Mouse (Mus musculus) kidney, embryonic 15.5 days (tissue): ENCODE measurements around the gene Bcas2. TPM values are rescaled to one million over a fixed set of nuclear protein-coding genes. Genes with fewer than 3 reads are reported as not detected.

Experiments
- ATAC-seq: fragments of 200-750 bp; cut with Nextera tagmentation; replicated peaks from 2 replicates; pipeline ENCODE4 v1.8.0; 2017; ENCODE audit warnings: moderate TSS enrichment; ENCODE audit not compliant: low FRiP score
- H3K27ac ChIP-seq: fragments of 300-500 bp; sonication (generic); 2 replicates; pipeline ENCODE4 v1.5.1; 2015; ENCODE audit warnings: mild to moderate bottlenecking, inconsistent platforms
- H3K27me3 ChIP-seq: fragments of 300-500 bp; sonication (generic); 2 replicates; pipeline ENCODE4 v1.6.1; 2015; ENCODE audit warnings: inconsistent platforms
- H3K36me3 ChIP-seq: fragments of 300-500 bp; sonication (generic); 2 replicates; pipeline ENCODE4 v1.6.1; 2015; ENCODE audit warnings: inconsistent platforms
- H3K4me1 ChIP-seq: fragments of 300-500 bp; sonication (generic); 2 replicates; pipeline ENCODE4 v1.6.1; 2015; ENCODE audit warnings: inconsistent platforms
- H3K4me2 ChIP-seq: fragments of 300-500 bp; sonication (generic); 2 replicates; pipeline ENCODE4 v1.6.1; 2015; ENCODE audit warnings: moderate library complexity, mild to moderate bottlenecking, inconsistent platforms
- H3K4me3 ChIP-seq: fragments of 300-500 bp; sonication (generic); replicated peaks from 2 replicates; pipeline ENCODE4 v1.5.1; 2015; ENCODE audit warnings: mild to moderate bottlenecking, inconsistent platforms
- H3K9ac ChIP-seq: fragments of 300-500 bp; sonication (generic); 2 replicates; pipeline ENCODE4 v1.6.1; 2015; ENCODE audit warnings: mild to moderate bottlenecking, inconsistent platforms
- H3K9me3 ChIP-seq: fragments of 300-500 bp; sonication (generic); replicated peaks from 2 replicates; pipeline ENCODE4 v1.6.1; 2016; ENCODE audit warnings: inconsistent platforms
- WGBS: fragments of 180-500 bp; shearing (Covaris S2); methylation state at CpG from one replicate; pipeline ENCODE4 v1.1.7; 2015; ENCODE audit warnings: mixed read lengths; 5-methylcytosine and 5-hydroxymethylcytosine counted together
- polyA plus RNA-seq: library from polyadenylated mRNA; unstranded; fragments of >200 nt; fragmentation: Nextera tagmentation; extraction: Ambion mirVana; gene quantifications from 2 replicates; pipeline ENCODE4 v1.2.1, GENCODE M21; 2015

Gene Bcas2
- 189 and 197 TPM in 2 replicates for polyA plus RNA-seq

GRCm38 (mm10) chr3:103171505-103172267 lies at the start of gene Bcas2:
TSS of gene Bcas2 (plus strand) at chr3:103171655.
- peaks cover 33% of the 10 kb centered on the region for H3K36me3 ChIP-seq
- H3K4me1 ChIP-seq, result peaks cover 12% of the 10 kb centered on the region
- peak within 1 kb of the TSS; percentile 83 for H3K4me3 ChIP-seq
- under 1% methylated on average over 56 of the region's 56 CpGs for WGBS
- no peaks in the 10 kb centered on the region for H3K9me3 ChIP-seq
- peak within 1 kb of the TSS; percentile 80 for H3K27ac ChIP-seq
- ATAC-seq, result peak; percentile 96
- peak within 1 kb of the TSS; percentile 73 for H3K9ac ChIP-seq
- H3K4me2 ChIP-seq, result peak within 1 kb of the TSS; percentile 71
- H3K27me3 ChIP-seq, result no peaks in the 10 kb centered on the region

- WGBS, result 76% methylated on average over 3 of the region's 3 CpGs
- Histone ChIP-seq H3K9me3 (no peaks in the 10 kb centered on the region), H3K4me3 (no peak overlapping the region), H3K4me1 (0 out of 2 replicates have a peak, but pooled peaks cover 7% of the 10 kb centered on the region), H3K36me3 (no peaks in the 10 kb centered on the region), H3K9ac (no peak overlapping the region), H3K27me3 (no peaks in the 10 kb centered on the region), H3K27ac (no peak overlapping the region), H3K4me2 (no peak overlapping the region)
- no peak for ATAC-seq
Observed at GRCm38 (mm10) chr3:103123636-103124035, 47.8 kb upstream of the Bcas2 start.

GRCm38 (mm10) chr3:103126138-103126537 lies 45.3 kb upstream of the Bcas2 start:
- peaks cover 22% of the 10 kb centered on the region for H3K4me1 ChIP-seq
- ATAC-seq, result no peak
- no peak overlapping the region for H3K9ac ChIP-seq
- H3K9me3 ChIP-seq, result no peaks in the 10 kb centered on the region
- WGBS, result 91% methylated on average over 3 of the region's 3 CpGs
- H3K36me3 ChIP-seq, result no peaks in the 10 kb centered on the region
- H3K4me2 ChIP-seq, result no peak overlapping the region
- H3K27ac ChIP-seq, result no peak overlapping the region
- no peaks in the 10 kb centered on the region for H3K27me3 ChIP-seq
- no peak overlapping the region for H3K4me3 ChIP-seq

- ATAC-seq, result no peak
- Histone ChIP-seq H3K36me3 (no peaks in the 10 kb centered on the region), H3K4me1 (peaks cover 28% of the 10 kb centered on the region), H3K4me2 (no peak overlapping the region), H3K27me3 (no peaks in the 10 kb centered on the region), H3K27ac (no peak overlapping the region), H3K4me3 (no peak overlapping the region), H3K9ac (no peak overlapping the region), H3K9me3 (no peaks in the 10 kb centered on the region)
- 33% methylated on average over 2 of the region's 2 CpGs for WGBS
Observed at GRCm38 (mm10) chr3:103127177-103127576, 44.3 kb upstream of the Bcas2 start.

GRCm38 (mm10) chr3:103127721-103128120 lies 43.7 kb upstream of the Bcas2 start:
- Histone ChIP-seq H3K9ac (no peak overlapping the region), H3K4me2 (no peak overlapping the region), H3K9me3 (no peaks in the 10 kb centered on the region), H3K4me1 (peaks cover 28% of the 10 kb centered on the region), H3K4me3 (no peak overlapping the region), H3K27me3 (no peaks in the 10 kb centered on the region), H3K36me3 (no peaks in the 10 kb centered on the region), H3K27ac (no peak overlapping the region)
- ATAC-seq, result no peak
- WGBS, result 63% methylated on average over 5 of the region's 5 CpGs

GRCm38 (mm10) chr3:103128251-103128650 lies 43.2 kb upstream of the Bcas2 start:
- no peaks in the 10 kb centered on the region for H3K36me3 ChIP-seq
- H3K4me1 ChIP-seq, result peaks cover 28% of the 10 kb centered on the region
- no peak overlapping the region for H3K27ac ChIP-seq
- H3K4me2 ChIP-seq, result no peak overlapping the region
- H3K9ac ChIP-seq, result no peak overlapping the region
- 43% methylated on average over 4 of the region's 4 CpGs for WGBS
- H3K9me3 ChIP-seq, result no peaks in the 10 kb centered on the region
- H3K27me3 ChIP-seq, result no peaks in the 10 kb centered on the region
- no peak overlapping the region for H3K4me3 ChIP-seq
- ATAC-seq, result no peak

GRCm38 (mm10) chr3:103129367-103130159 lies 41.9 kb upstream of the Bcas2 start:
- ATAC-seq, result peak; percentile 91
- Histone ChIP-seq H3K27ac (peak overlapping the region; percentile 61), H3K4me3 (no peak overlapping the region), H3K27me3 (no peaks in the 10 kb centered on the region), H3K9ac (no peak overlapping the region), H3K4me1 (peaks cover 28% of the 10 kb centered on the region), H3K9me3 (no peaks in the 10 kb centered on the region), H3K36me3 (no peaks in the 10 kb centered on the region), H3K4me2 (no peak overlapping the region; the same call in 1 of the 2 replicates)
- WGBS, result 72% methylated on average over 8 of the region's 8 CpGs

- ATAC-seq, result peak; percentile 84
- peaks cover 28% of the 10 kb centered on the region for H3K4me1 ChIP-seq
- no peaks in the 10 kb centered on the region for H3K36me3 ChIP-seq
- no peaks in the 10 kb centered on the region for H3K9me3 ChIP-seq
- 16% methylated on average over 6 of the region's 6 CpGs for WGBS
- no peaks in the 10 kb centered on the region for H3K27me3 ChIP-seq
- H3K27ac ChIP-seq, result peak overlapping the region; percentile 61
- no peak overlapping the region for H3K4me3 ChIP-seq
- H3K4me2 ChIP-seq, result peak overlapping the region; percentile 38
- no peak overlapping the region for H3K9ac ChIP-seq
Observed at GRCm38 (mm10) chr3:103130236-103130751, 41.2 kb upstream of the Bcas2 start.

- H3K9ac ChIP-seq, result no peak overlapping the region
- H3K27me3 ChIP-seq, result no peaks in the 10 kb centered on the region
- 92% methylated on average over 10 of the region's 10 CpGs for WGBS
- H3K9me3 ChIP-seq, result no peaks in the 10 kb centered on the region
- no peak overlapping the region for H3K4me3 ChIP-seq
- ATAC-seq, result no peak
- H3K36me3 ChIP-seq, result no peaks in the 10 kb centered on the region
- H3K4me1 ChIP-seq, result peaks cover 25% of the 10 kb centered on the region
- H3K4me2 ChIP-seq, result no peak overlapping the region
- H3K27ac ChIP-seq, result no peak overlapping the region
Observed at GRCm38 (mm10) chr3:103133098-103133497, 38.4 kb upstream of the Bcas2 start.

GRCm38 (mm10) chr3:103136414-103137077 lies 34.9 kb upstream of the Bcas2 start:
- no peak overlapping the region for H3K9ac ChIP-seq
- no peak overlapping the region for H3K4me2 ChIP-seq
- no peaks in the 10 kb centered on the region for H3K27me3 ChIP-seq
- H3K27ac ChIP-seq, result no peak overlapping the region
- WGBS, result 73% methylated on average over 4 of the region's 4 CpGs
- no peaks in the 10 kb centered on the region for H3K36me3 ChIP-seq
- no peak for ATAC-seq
- H3K4me1 ChIP-seq, result peaks cover 14% of the 10 kb centered on the region
- no peaks in the 10 kb centered on the region for H3K9me3 ChIP-seq
- no peak overlapping the region for H3K4me3 ChIP-seq

- no peak overlapping the region for H3K9ac ChIP-seq
Observed at GRCm38 (mm10) chr3:103139047-103139446, 32.4 kb upstream of the Bcas2 start.

More at GRCm38 (mm10) chr3:103139047-103139446, 32.4 kb upstream of the Bcas2 start:
- H3K4me3 ChIP-seq, result no peak overlapping the region
- H3K4me1 ChIP-seq, result peaks cover 12% of the 10 kb centered on the region
- H3K9me3 ChIP-seq, result no peaks in the 10 kb centered on the region
- H3K36me3 ChIP-seq, result no peaks in the 10 kb centered on the region
- ATAC-seq, result no peak
- peak overlapping the region; percentile 32; the same call in 1 of the 2 replicates for H3K27ac ChIP-seq
- H3K4me2 ChIP-seq, result peak overlapping the region; percentile 17; the same call in 1 of the 2 replicates
- 51% methylated on average over 8 of the region's 8 CpGs for WGBS
- H3K27me3 ChIP-seq, result no peaks in the 10 kb centered on the region
